Mouse (Mus musculus) kidney, embryonic 15.5 days (tissue): ENCODE data around the gene Rnf187. TPM values are rescaled to one million over a fixed set of nuclear protein-coding genes. Genes with fewer than 3 reads are reported as not detected.

ENCODE experiments used
- ATAC-seq: fragments of 200-750 bp; cut with Nextera tagmentation; replicated peaks from 2 replicates; pipeline ENCODE4 v1.8.0; 2017; ENCODE audit warnings: moderate TSS enrichment; ENCODE audit not compliant: low FRiP score
- H3K27ac ChIP-seq: fragments of 300-500 bp; sonication (generic); 2 replicates; pipeline ENCODE4 v1.5.1; 2015; ENCODE audit warnings: mild to moderate bottlenecking, inconsistent platforms
- H3K27me3 ChIP-seq: fragments of 300-500 bp; sonication (generic); 2 replicates; pipeline ENCODE4 v1.6.1; 2015; ENCODE audit warnings: inconsistent platforms
- H3K36me3 ChIP-seq: fragments of 300-500 bp; sonication (generic); 2 replicates; pipeline ENCODE4 v1.6.1; 2015; ENCODE audit warnings: inconsistent platforms
- H3K4me1 ChIP-seq: fragments of 300-500 bp; sonication (generic); 2 replicates; pipeline ENCODE4 v1.6.1; 2015; ENCODE audit warnings: inconsistent platforms
- H3K4me2 ChIP-seq: fragments of 300-500 bp; sonication (generic); 2 replicates; pipeline ENCODE4 v1.6.1; 2015; ENCODE audit warnings: moderate library complexity, mild to moderate bottlenecking, inconsistent platforms
- H3K4me3 ChIP-seq: fragments of 300-500 bp; sonication (generic); replicated peaks from 2 replicates; pipeline ENCODE4 v1.5.1; 2015; ENCODE audit warnings: mild to moderate bottlenecking, inconsistent platforms
- H3K9ac ChIP-seq: fragments of 300-500 bp; sonication (generic); 2 replicates; pipeline ENCODE4 v1.6.1; 2015; ENCODE audit warnings: mild to moderate bottlenecking, inconsistent platforms
- H3K9me3 ChIP-seq: fragments of 300-500 bp; sonication (generic); replicated peaks from 2 replicates; pipeline ENCODE4 v1.6.1; 2016; ENCODE audit warnings: inconsistent platforms
- WGBS: fragments of 180-500 bp; shearing (Covaris S2); methylation state at CpG from one replicate; pipeline ENCODE4 v1.1.7; 2015; ENCODE audit warnings: mixed read lengths; 5-methylcytosine and 5-hydroxymethylcytosine counted together
- polyA plus RNA-seq: library from polyadenylated mRNA; unstranded; fragments of >200 nt; fragmentation: Nextera tagmentation; extraction: Ambion mirVana; gene quantifications from 2 replicates; pipeline ENCODE4 v1.2.1, GENCODE M21; 2015

Rnf187 gene
- polyA plus RNA-seq, 1 experiment from 2014 or later = 247 TPM

DNA sequence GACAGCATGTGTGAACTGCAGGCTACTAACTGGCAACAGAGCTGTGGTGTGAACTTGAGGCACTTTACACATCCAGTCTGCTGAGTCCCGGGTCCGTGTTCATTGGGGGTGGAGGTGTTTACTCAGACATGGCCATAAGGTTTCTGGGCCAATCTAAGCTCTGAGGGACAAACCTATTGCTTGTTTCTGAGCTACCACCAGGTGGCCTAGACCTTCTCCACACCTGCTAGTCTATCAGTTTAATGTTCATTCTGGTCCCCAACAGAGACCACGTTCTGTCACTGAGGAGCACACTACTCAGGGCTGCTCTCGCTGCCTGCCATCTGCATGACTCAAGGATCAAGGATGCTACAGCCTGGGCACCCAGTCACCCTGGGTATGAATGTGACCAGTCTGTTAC is 7.1 kb downstream of the Rnf187 start:
- 57% methylated on average over 4 of the region's 4 CpGs for WGBS
- H3K4me3 ChIP-seq = no peak overlapping the region
- peaks cover 56% of the 10 kb centered on the region for H3K36me3 ChIP-seq

DNA sequence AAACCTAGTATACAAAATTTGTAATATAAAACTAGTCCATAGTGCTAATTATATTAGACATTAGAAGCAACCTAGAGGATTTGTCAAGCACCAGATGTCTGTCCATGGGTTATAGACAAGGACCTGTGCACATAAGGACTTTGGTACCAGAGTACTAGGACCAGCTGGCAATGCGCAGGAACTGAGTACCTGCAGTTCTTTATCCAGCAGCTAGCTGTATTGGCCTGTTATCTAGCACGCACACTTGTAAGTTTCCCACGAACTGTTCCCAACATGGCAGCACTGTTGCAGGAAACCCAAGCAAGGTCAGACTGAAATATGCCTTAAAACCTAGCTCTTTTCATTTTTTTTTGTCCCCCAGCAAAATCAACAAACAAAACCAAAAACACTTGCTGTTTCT is 8.5 kb downstream of the Rnf187 start:
- no peak overlapping the region for H3K9ac ChIP-seq
- no peak overlapping the region for H3K27ac ChIP-seq
- H3K4me1 ChIP-seq = peaks cover 14% of the 10 kb centered on the region; the same call in 1 of the 2 replicates
- H3K36me3 ChIP-seq = peaks cover 43% of the 10 kb centered on the region
- H3K9me3 ChIP-seq = no peaks in the 10 kb centered on the region
- WGBS = 92% methylated on average over 3 of the region's 3 CpGs
- no peak overlapping the region for H3K4me2 ChIP-seq
- ATAC-seq = no peak
- H3K27me3 ChIP-seq = no peaks in the 10 kb centered on the region
- H3K4me3 ChIP-seq = no peak overlapping the region

More for the DNA sequence above, 7.1 kb downstream of the Rnf187 start:
- peaks cover 15% of the 10 kb centered on the region for H3K4me1 ChIP-seq
- no peak overlapping the region for H3K9ac ChIP-seq
- H3K27ac ChIP-seq = no peak overlapping the region
- H3K4me2 ChIP-seq = no peak overlapping the region
- H3K27me3 ChIP-seq = no peaks in the 10 kb centered on the region
- no peaks in the 10 kb centered on the region for H3K9me3 ChIP-seq
- no peak for ATAC-seq

DNA sequence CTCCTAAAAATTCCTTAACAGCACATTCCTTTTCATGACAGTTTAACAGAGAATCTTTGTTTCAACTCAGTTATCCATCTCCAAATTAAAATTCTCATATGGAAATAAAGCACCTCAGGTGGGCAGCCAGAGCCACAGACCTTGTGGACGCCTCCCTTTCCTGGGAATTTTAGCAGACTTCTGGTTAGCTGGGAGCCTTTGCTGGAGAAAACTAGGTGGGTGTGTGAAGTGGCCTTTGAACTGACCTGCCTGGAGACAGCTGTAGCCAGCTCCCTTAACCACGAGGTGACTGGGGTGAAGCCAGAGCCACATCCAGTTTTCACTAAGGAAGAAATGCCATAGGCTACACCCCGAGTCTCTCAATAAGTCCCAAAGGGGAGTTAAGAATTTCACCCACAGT is 9.1 kb downstream of the Rnf187 start:
- ATAC-seq = no peak
- no peaks in the 10 kb centered on the region for H3K9me3 ChIP-seq
- H3K27me3 ChIP-seq = no peaks in the 10 kb centered on the region
- no peak overlapping the region for H3K4me2 ChIP-seq
- H3K4me1 ChIP-seq = peaks cover 14% of the 10 kb centered on the region; the same call in 1 of the 2 replicates
- peak overlapping the region; percentile 73 for H3K27ac ChIP-seq
- H3K9ac ChIP-seq = no peak overlapping the region
- no peak overlapping the region for H3K4me3 ChIP-seq
- peaks cover 40% of the 10 kb centered on the region for H3K36me3 ChIP-seq
- 45% methylated on average over 3 of the region's 3 CpGs for WGBS

DNA sequence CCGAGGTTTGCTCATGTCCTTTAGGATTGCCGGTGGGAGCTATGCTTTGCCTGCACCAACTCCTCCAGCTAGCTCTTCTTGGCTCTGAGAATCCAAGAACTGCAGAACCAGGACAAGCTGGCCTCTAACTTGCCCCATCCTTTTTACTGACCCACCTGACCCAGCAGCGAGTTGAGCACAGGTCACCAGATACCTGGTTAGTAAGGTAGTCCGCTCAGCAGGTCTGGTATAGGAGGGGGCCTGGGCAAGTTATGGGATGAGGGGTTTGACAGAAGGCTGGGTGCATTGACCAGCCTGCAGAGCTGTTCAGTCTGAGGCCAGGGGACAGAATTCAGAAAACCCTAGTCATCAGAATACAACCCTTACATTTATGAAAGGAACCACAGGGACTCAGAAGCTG is 9.7 kb downstream of the Rnf187 start:
- H3K36me3 ChIP-seq = peaks cover 34% of the 10 kb centered on the region
- no peak overlapping the region for H3K4me2 ChIP-seq
- WGBS = 80% methylated on average over 4 of the region's 4 CpGs
- no peaks in the 10 kb centered on the region for H3K9me3 ChIP-seq
- no peak overlapping the region for H3K9ac ChIP-seq
- H3K27me3 ChIP-seq = no peaks in the 10 kb centered on the region
- H3K4me3 ChIP-seq = no peak overlapping the region
- peaks cover 14% of the 10 kb centered on the region; the same call in 1 of the 2 replicates for H3K4me1 ChIP-seq
- ATAC-seq = no peak
- H3K27ac ChIP-seq = peak overlapping the region; percentile 22; the same call in 1 of the 2 replicates

DNA sequence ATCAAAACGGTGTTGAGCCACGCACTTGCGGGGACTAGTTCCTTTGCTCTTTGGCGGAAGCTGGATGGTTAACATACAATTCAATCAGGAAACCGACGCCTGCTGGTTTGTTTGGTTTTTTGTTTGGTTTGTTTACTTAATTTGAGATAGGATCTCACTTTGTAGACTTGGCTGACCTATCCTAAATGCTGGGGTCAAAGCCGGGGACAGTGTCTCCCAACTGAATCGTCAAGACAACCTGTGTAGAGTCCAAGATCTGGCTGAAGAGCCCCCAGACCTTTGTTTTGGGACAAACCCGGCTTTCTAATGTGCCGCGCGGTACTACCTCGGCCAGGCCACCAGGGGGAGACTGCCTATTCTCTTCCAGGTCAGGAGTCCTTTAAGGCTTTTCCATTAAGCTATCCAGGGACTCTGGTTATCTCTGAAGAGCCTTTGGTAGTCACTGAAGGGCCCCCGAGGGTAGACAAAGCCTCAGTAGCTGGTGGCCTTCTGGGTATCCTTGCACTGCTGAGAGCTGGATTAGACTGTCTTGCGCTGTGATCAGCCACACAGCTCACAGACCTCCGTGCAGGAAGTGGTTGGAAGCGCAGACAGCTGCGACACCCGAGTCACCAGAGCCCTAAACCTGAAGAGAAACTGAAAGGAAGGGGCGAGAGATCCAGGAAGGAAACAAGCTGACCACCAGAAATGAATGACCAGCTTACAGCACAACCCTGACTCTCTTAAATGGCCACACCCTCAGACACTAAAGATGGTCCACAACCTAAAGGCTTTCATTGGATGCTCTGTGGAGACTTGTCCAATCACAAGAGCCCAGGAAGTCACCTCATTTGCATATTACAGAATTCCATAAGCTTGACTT is 10.7 kb downstream of the Rnf187 start:
- Histone ChIP-seq H3K4me2 (peak overlapping the region; percentile 45), H3K36me3 (peaks cover 23% of the 10 kb centered on the region), H3K9me3 (no peaks in the 10 kb centered on the region), H3K27ac (peak overlapping the region; percentile 74), H3K9ac (0 out of 2 replicates have a peak overlapping the region, but pooled peaks have one; percentile 14), H3K4me3 (peak overlapping the region; percentile 26), H3K27me3 (no peaks in the 10 kb centered on the region), H3K4me1 (peaks cover 14% of the 10 kb centered on the region; the same call in 1 of the 2 replicates)
- peak; percentile 75 for ATAC-seq
- 34% methylated on average over 20 of the region's 20 CpGs for WGBS

DNA sequence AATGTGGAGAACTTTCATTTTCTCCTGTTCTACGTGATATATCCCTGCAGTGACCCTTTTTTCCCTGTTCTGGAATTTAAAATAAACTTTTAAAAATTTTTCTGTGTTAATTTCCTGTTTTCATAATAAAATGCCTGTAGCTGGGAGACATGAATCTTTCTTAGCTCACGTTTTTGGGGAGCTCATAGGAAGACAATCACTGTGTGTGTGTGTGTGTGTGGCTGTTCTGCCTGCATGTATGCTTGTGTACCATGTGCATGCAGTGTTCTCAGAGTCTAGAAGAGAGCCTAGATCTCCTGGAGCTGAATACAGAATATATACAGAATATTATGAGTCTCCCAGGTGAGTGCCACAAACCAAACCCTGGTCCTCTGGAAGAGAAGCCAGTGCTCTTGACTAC is 11.7 kb downstream of the Rnf187 start:
- 66% methylated on average over 2 of the region's 2 CpGs for WGBS
- ATAC-seq = no peak
- no peak overlapping the region for H3K9ac ChIP-seq
- H3K4me2 ChIP-seq = no peak overlapping the region
- peaks cover 14% of the 10 kb centered on the region for H3K36me3 ChIP-seq
- no peaks in the 10 kb centered on the region for H3K9me3 ChIP-seq
- no peaks in the 10 kb centered on the region for H3K27me3 ChIP-seq
- H3K27ac ChIP-seq = no peak overlapping the region
- peaks cover 14% of the 10 kb centered on the region; the same call in 1 of the 2 replicates for H3K4me1 ChIP-seq
- no peak overlapping the region for H3K4me3 ChIP-seq

DNA sequence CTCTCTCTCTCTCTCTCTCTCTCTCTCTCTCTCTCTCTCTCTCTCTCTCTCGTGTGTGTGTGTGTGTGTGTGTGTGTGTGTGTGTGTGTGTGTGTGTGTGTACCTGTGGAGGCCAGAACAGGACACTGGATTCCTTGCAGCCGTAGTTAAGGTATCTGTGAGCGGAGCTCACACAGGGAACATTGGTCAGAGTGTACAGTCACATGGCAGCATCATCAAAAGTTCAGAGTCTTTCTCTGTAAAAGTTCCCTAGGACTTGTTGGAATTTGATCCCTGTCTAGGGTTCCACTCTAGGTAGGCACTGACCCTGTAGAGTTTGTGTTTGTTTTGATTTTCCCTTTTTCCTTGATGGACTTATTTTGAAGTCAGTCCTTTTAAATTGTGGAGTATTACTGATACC is 12.1 kb downstream of the Rnf187 start:
- Histone ChIP-seq H3K36me3 (peaks cover 10% of the 10 kb centered on the region), H3K27ac (no peak overlapping the region), H3K4me2 (no peak overlapping the region), H3K9me3 (no peaks in the 10 kb centered on the region), H3K4me1 (peaks cover 14% of the 10 kb centered on the region; the same call in 1 of the 2 replicates), H3K27me3 (no peaks in the 10 kb centered on the region), H3K9ac (no peak overlapping the region), H3K4me3 (no peak overlapping the region)
- no peak for ATAC-seq
- 72% methylated on average over 2 of the region's 3 CpGs for WGBS

DNA sequence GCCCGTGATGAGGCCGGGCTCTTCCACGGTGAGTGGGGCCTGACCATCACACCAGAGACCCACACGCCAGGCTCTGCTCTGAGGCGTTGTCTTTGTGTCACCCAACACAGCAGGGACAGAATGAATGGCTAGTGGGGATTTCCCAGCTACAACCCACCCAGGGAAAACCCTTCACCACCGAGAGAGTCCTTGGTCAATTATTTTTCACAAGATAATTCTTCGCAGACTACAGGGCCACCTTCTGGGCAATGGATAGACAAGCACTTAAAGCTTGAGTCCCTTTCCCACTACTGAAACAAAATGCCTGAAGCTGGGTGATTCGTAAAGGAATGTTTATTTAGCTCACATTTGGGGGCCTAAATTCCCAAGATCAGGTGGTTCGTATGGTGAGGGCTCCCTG is 16.3 kb downstream of the Rnf187 start:
- Histone ChIP-seq H3K4me2 (no peak overlapping the region), H3K36me3 (no peaks in the 10 kb centered on the region), H3K27me3 (no peaks in the 10 kb centered on the region), H3K4me3 (no peak overlapping the region), H3K27ac (no peak overlapping the region), H3K9me3 (no peaks in the 10 kb centered on the region), H3K4me1 (no peaks in the 10 kb centered on the region), H3K9ac (no peak overlapping the region)
- WGBS = 82% methylated on average over 9 of the region's 9 CpGs
- ATAC-seq = no peak

DNA sequence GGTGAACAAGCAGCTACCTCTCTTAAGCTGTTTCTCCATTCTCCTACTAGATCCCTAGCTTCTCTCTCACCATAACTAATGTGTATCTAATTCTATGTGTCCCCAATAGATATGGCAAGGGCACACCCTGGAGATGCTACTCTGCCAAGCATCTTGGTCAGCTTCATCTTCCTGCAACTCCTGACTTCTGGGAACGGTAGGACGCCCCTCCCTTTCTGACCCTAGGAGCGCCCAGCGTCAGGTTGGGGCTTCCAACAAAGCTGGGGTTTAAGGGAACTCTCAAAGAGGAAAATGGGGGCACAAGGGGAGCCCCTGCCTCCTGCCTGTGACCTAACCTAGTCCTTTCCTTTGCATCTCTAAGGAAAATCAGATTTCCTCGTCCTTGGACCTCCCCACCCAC is 20.0 kb downstream of the Rnf187 start:
- Histone ChIP-seq H3K4me2 (no peak overlapping the region), H3K9ac (no peak overlapping the region), H3K36me3 (no peaks in the 10 kb centered on the region), H3K9me3 (no peaks in the 10 kb centered on the region), H3K4me3 (no peak overlapping the region), H3K27me3 (0 out of 2 replicates have a peak, but pooled peaks cover 5% of the 10 kb centered on the region), H3K27ac (no peak overlapping the region), H3K4me1 (peaks cover 6% of the 10 kb centered on the region)
- 76% methylated on average over 5 of the region's 5 CpGs for WGBS
- no peak for ATAC-seq

DNA sequence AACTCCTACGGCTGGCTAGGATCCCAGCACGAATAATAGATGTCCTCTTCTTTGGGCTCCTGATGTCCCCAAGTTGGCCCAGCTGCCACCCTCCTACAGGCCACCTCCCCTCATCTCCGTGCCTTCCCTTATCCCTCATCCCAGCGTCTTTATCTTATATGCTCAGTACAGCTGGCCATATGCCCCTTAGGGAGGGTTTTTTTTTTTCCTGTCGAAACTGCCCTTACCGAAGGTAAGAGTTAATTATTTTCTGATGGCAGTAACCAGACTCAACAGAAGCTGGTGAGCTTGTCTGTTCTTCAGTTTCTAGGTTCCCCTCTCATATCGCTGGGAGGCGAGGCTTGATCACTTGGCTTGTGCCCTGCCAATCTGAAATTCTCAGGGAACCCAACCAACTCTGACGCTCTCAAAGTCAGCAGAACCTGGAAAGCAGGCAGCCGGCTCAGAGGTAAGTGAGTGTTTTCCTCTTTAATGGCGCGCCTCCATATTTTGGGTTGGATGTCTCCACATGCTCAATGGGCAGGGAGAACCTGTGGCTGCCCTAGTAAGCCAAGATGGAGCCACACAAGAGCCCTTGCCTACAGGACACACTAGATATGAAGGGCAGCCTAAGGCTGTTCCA is 20.9 kb downstream of the Rnf187 start, which contains the start of gene Btnl10:
Gene Btnl10, plus strand, starts transcription at position 164 of the 622 bp plus-strand sequence.
- peaks cover 6% of the 10 kb centered on the region for H3K4me1 ChIP-seq
- no peak within 1 kb of the TSS for H3K4me2 ChIP-seq
- H3K9ac ChIP-seq = no peak within 1 kb of the TSS
- H3K27ac ChIP-seq = no peak within 1 kb of the TSS
- no peaks in the 10 kb centered on the region for H3K9me3 ChIP-seq
- no peak for ATAC-seq
- 0 out of 2 replicates have a peak, but pooled peaks cover 5% of the 10 kb centered on the region for H3K27me3 ChIP-seq
- 81% methylated on average over 12 of the region's 12 CpGs for WGBS
- H3K4me3 ChIP-seq = no peak within 1 kb of the TSS
- no peaks in the 10 kb centered on the region for H3K36me3 ChIP-seq

DNA sequence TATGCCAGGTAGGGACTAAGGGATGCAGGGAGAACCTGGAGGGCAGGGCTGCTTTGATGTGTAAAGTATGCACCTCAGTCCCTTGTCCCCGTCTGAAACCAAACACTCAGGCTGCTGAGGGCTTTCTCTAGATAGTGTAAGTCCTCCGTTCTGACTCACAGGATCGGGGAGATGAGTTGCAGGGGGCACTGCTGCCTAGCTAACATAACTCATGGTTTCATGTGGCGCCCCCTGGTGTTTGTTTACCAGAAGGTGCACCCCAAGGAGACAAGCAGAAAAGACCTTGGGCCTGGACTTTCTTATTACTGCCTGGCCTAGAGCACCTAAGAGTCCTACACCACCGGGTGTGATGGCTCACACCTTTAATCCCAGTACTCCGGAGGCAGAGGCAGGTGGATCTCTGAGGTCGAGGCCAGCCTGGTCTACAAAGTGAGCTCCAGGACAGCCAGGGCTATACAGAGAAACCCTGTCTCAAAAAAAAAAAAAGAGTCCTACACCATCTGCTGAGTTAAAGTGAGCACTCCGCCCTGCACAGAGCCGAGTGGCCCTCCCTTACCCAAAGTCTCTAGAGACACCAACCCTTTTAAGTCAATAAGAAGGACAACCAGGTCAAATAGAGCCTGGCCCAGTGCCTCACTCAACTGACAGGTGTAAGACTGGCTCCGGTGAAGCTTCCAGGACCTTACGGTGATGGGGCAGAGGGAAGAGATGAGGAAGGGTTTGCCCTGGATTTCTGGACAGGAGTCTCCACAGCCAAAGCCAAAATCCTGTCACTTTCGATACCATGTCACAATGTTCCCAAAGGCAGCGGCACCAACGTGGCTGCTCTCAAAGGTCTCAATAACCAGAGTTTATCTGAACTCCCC is 21.6 kb downstream of the Rnf187 start:
- H3K36me3 ChIP-seq = no peaks in the 10 kb centered on the region
- H3K4me1 ChIP-seq = peaks cover 6% of the 10 kb centered on the region
- H3K27me3 ChIP-seq = 0 out of 2 replicates have a peak, but pooled peaks cover 5% of the 10 kb centered on the region
- H3K9me3 ChIP-seq = no peaks in the 10 kb centered on the region
- H3K9ac ChIP-seq = no peak overlapping the region
- WGBS = 56% methylated on average over 14 of the region's 14 CpGs
- no peak for ATAC-seq
- no peak overlapping the region for H3K4me2 ChIP-seq
- no peak overlapping the region for H3K27ac ChIP-seq
- no peak overlapping the region for H3K4me3 ChIP-seq
